Mouse (Mus musculus) intestine, embryonic 16.5 days (tissue): ENCODE measurements around the gene Cox18. TPM values are rescaled to one million over a fixed set of nuclear protein-coding genes. Genes with fewer than 3 reads are reported as not detected.
"Not testable (repeated sequence)": the region's sequence is repeated elsewhere in the genome, so short reads cannot be mapped to it uniquely, and the experiment has no call there.

Experiments
- ATAC-seq: fragments of 200-750 bp; cut with Nextera tagmentation; 2 replicates; pipeline ENCODE4 v1.8.0; 2017; ENCODE audit warnings: moderate TSS enrichment, moderate library complexity
- H3K27ac ChIP-seq: fragments of 300-500 bp; sonication (generic); 2 replicates; pipeline ENCODE4 v1.5.1; 2014; ENCODE audit warnings: mild to moderate bottlenecking, low read length
- H3K27me3 ChIP-seq: fragments of 300-500 bp; sonication (generic); replicated peaks from 2 replicates; pipeline ENCODE4 v1.6.1; 2014; ENCODE audit warnings: low read length, control low read depth, mixed read lengths; ENCODE audit not compliant: control insufficient read depth, insufficient read depth
- H3K36me3 ChIP-seq: fragments of 300-500 bp; sonication (generic); 2 replicates; pipeline ENCODE4 v1.6.1; 2014; ENCODE audit warnings: low read length, control low read depth; ENCODE audit not compliant: control insufficient read depth, insufficient read depth
- H3K4me1 ChIP-seq: fragments of 300-500 bp; sonication (generic); 2 replicates; pipeline ENCODE4 v1.6.1; 2014; ENCODE audit warnings: low read length, control low read depth, mixed read lengths; ENCODE audit not compliant: control insufficient read depth, insufficient read depth
- H3K4me2 ChIP-seq: fragments of 300-500 bp; sonication (generic); 2 replicates; pipeline ENCODE4 v1.6.1; 2014; ENCODE audit warnings: low read depth, low read length, control low read depth
- H3K4me3 ChIP-seq: fragments of 300-500 bp; sonication (generic); 2 replicates; pipeline ENCODE4 v1.5.1; 2014; ENCODE audit warnings: mild to moderate bottlenecking, low read length
- H3K9ac ChIP-seq: fragments of 300-500 bp; sonication (generic); 2 replicates; pipeline ENCODE4 v1.6.1; 2014; ENCODE audit warnings: low read depth, low read length
- H3K9me3 ChIP-seq: fragments of 300-500 bp; sonication (generic); 2 replicates; pipeline ENCODE4 v1.6.1; 2016; ENCODE audit warnings: low read length, control low read depth; ENCODE audit not compliant: control insufficient read depth
- WGBS: fragments of 180-500 bp; shearing (Covaris S2); extraction: QIAGEN DNeasy Blood & Tissue Kit; methylation state at CpG from one replicate; pipeline ENCODE4 v1.1.7; 2014; 5-methylcytosine and 5-hydroxymethylcytosine counted together
- polyA plus RNA-seq: library from polyadenylated mRNA; unstranded; fragments of >200 nt; fragmentation: Nextera tagmentation; extraction: Ambion mirVana; gene quantifications from 2 replicates; pipeline ENCODE4 v1.2.1, GENCODE M21; 2015

Cox18 gene
- 26.7 and 26.8 TPM in 2 replicates for polyA plus RNA-seq

GRCm38 (mm10) chr5:90223534-90224381 lies at the start of gene Cox18:
TSS of gene Cox18 (minus strand) at chr5:90224001.
- peaks cover 9% of the 10 kb centered on the region for H3K4me1 ChIP-seq
- under 1% methylated on average over 59 of the region's 62 CpGs for WGBS
- H3K9me3 ChIP-seq = no peaks in the 10 kb centered on the region
- H3K27ac ChIP-seq = peak within 1 kb of the TSS; percentile 94
- H3K4me2 ChIP-seq = peak within 1 kb of the TSS; percentile 74
- H3K36me3 ChIP-seq = peaks cover 3% of the 10 kb centered on the region; the same call in 1 of the 2 replicates
- H3K9ac ChIP-seq = peak within 1 kb of the TSS; percentile 87
- peak within 1 kb of the TSS; percentile 93 for H3K4me3 ChIP-seq
- H3K27me3 ChIP-seq = no peaks in the 10 kb centered on the region
- ATAC-seq = peak; percentile 99

- not testable (repeated sequence) for H3K27me3 ChIP-seq, H3K4me1 ChIP-seq, H3K4me2 ChIP-seq, H3K9me3 ChIP-seq, H3K9ac ChIP-seq, ATAC-seq, H3K36me3 ChIP-seq, H3K4me3 ChIP-seq, H3K27ac ChIP-seq
- WGBS = 70% methylated on average over 2 of the region's 2 CpGs
Observed at GRCm38 (mm10) chr5:90262230-90262629, 38.4 kb upstream of the Cox18 start.

- no peak for ATAC-seq
- WGBS = 93% methylated on average over 3 of the region's 3 CpGs
- H3K36me3 ChIP-seq = peaks cover 7% of the 10 kb centered on the region
Observed at GRCm38 (mm10) chr5:90257023-90257422, 33.2 kb upstream of the Cox18 start.

GRCm38 (mm10) chr5:90247503-90247902 lies 23.7 kb upstream of the Cox18 start:
- Histone ChIP-seq H3K27ac (no peak overlapping the region), H3K4me1 (no peaks in the 10 kb centered on the region), H3K9ac (no peak overlapping the region), H3K27me3 (no peaks in the 10 kb centered on the region), H3K36me3 (peaks cover 42% of the 10 kb centered on the region), H3K9me3 (no peaks in the 10 kb centered on the region), H3K4me2 (no peak overlapping the region), H3K4me3 (no peak overlapping the region)
- peak; percentile 56; the same call in 1 of the 2 replicates for ATAC-seq

More at GRCm38 (mm10) chr5:90257023-90257422, 33.2 kb upstream of the Cox18 start:
- Histone ChIP-seq H3K4me1 (no peaks in the 10 kb centered on the region), H3K27ac (no peak overlapping the region), H3K9ac (no peak overlapping the region), H3K4me3 (no peak overlapping the region), H3K4me2 (no peak overlapping the region), H3K27me3 (no peaks in the 10 kb centered on the region), H3K9me3 (no peaks in the 10 kb centered on the region)

- Histone ChIP-seq H3K9me3 (no peaks in the 10 kb centered on the region), H3K4me2 (no peak overlapping the region), H3K27ac (no peak overlapping the region), H3K4me1 (no peaks in the 10 kb centered on the region), H3K4me3 (no peak overlapping the region), H3K36me3 (peaks cover 44% of the 10 kb centered on the region), H3K9ac (no peak overlapping the region), H3K27me3 (no peaks in the 10 kb centered on the region)
- ATAC-seq = no peak
- 84% methylated on average over 2 of the region's 2 CpGs for WGBS
Observed at GRCm38 (mm10) chr5:90246987-90247386, 23.2 kb upstream of the Cox18 start.

GRCm38 (mm10) chr5:90246567-90246966 lies 22.8 kb upstream of the Cox18 start:
- H3K36me3 ChIP-seq = peaks cover 43% of the 10 kb centered on the region
- H3K4me1 ChIP-seq = no peaks in the 10 kb centered on the region
- H3K9me3 ChIP-seq = no peaks in the 10 kb centered on the region
- H3K4me3 ChIP-seq = no peak overlapping the region
- no peak overlapping the region for H3K4me2 ChIP-seq
- no peak overlapping the region for H3K27ac ChIP-seq
- ATAC-seq = peak; percentile 64
- H3K9ac ChIP-seq = no peak overlapping the region
- WGBS = 82% methylated on average over 4 of the region's 4 CpGs
- no peaks in the 10 kb centered on the region for H3K27me3 ChIP-seq

- Histone ChIP-seq H3K4me2 (no peak overlapping the region), H3K9ac (no peak overlapping the region), H3K27me3 (no peaks in the 10 kb centered on the region), H3K4me3 (no peak overlapping the region), H3K4me1 (no peaks in the 10 kb centered on the region), H3K36me3 (peaks cover 40% of the 10 kb centered on the region), H3K27ac (no peak overlapping the region), H3K9me3 (no peaks in the 10 kb centered on the region)
- 64% methylated on average over 4 of the region's 4 CpGs for WGBS
- no peak for ATAC-seq
Observed at GRCm38 (mm10) chr5:90245416-90245815, 21.6 kb upstream of the Cox18 start.

GRCm38 (mm10) chr5:90235217-90235616 lies 11.4 kb upstream of the Cox18 start:
- H3K36me3 ChIP-seq = peaks cover 13% of the 10 kb centered on the region
- H3K4me2 ChIP-seq = no peak overlapping the region
- no peak overlapping the region for H3K27ac ChIP-seq
- H3K27me3 ChIP-seq = no peaks in the 10 kb centered on the region
- H3K9me3 ChIP-seq = no peaks in the 10 kb centered on the region
- WGBS = 95% methylated on average over 8 of the region's 8 CpGs
- no peak overlapping the region for H3K4me3 ChIP-seq
- no peaks in the 10 kb centered on the region for H3K4me1 ChIP-seq
- H3K9ac ChIP-seq = no peak overlapping the region
- no peak for ATAC-seq

GRCm38 (mm10) chr5:90233305-90233704 lies 9.5 kb upstream of the Cox18 start:
- H3K36me3 ChIP-seq = peaks cover 14% of the 10 kb centered on the region; the same call in 1 of the 2 replicates
- no peak for ATAC-seq
- 93% methylated on average over 4 of the region's 4 CpGs for WGBS
- no peak overlapping the region for H3K4me2 ChIP-seq
- H3K4me3 ChIP-seq = no peak overlapping the region
- H3K9ac ChIP-seq = no peak overlapping the region
- H3K9me3 ChIP-seq = no peaks in the 10 kb centered on the region
- no peak overlapping the region for H3K27ac ChIP-seq
- no peaks in the 10 kb centered on the region for H3K27me3 ChIP-seq
- H3K4me1 ChIP-seq = no peaks in the 10 kb centered on the region
